Mouse (Mus musculus) liver, embryonic 15.5 days (tissue): ENCODE measurements around the gene Foxq1. TPM values are rescaled to one million over a fixed set of nuclear protein-coding genes. Genes with fewer than 3 reads are reported as not detected.
A peak's percentile ranks its signal among the peaks of the same experiment; 100 is the strongest.

Experiments
- ATAC-seq: fragments of 200-750 bp; cut with Nextera tagmentation; 2 replicates; pipeline ENCODE4 v1.8.0; 2017; ENCODE audit warnings: moderate number of reproducible peaks, mild to moderate bottlenecking, moderate library complexity; ENCODE audit not compliant: insufficient read depth
- H3K27ac ChIP-seq: fragments of 300-500 bp; sonication (generic); replicated peaks from 2 replicates; pipeline ENCODE4 v1.5.1; 2015; ENCODE audit warnings: mild to moderate bottlenecking, inconsistent platforms
- H3K27me3 ChIP-seq: fragments of 300-500 bp; sonication (generic); 2 replicates; pipeline ENCODE4 v1.6.1; 2015; ENCODE audit warnings: mild to moderate bottlenecking, inconsistent platforms
- H3K36me3 ChIP-seq: fragments of 300-500 bp; sonication (generic); replicated peaks from 2 replicates; pipeline ENCODE4 v1.6.1; 2015; ENCODE audit warnings: moderate library complexity, mild to moderate bottlenecking, inconsistent platforms
- H3K4me1 ChIP-seq: fragments of 300-500 bp; sonication (generic); replicated peaks from 2 replicates; pipeline ENCODE4 v1.6.1; 2015; ENCODE audit warnings: inconsistent platforms
- H3K4me2 ChIP-seq: fragments of 300-500 bp; sonication (generic); 2 replicates; pipeline ENCODE4 v1.6.1; 2015; ENCODE audit warnings: moderate library complexity, mild to moderate bottlenecking, inconsistent platforms
- H3K4me3 ChIP-seq: fragments of 300-500 bp; sonication (generic); replicated peaks from 2 replicates; pipeline ENCODE4 v1.5.1; 2015; ENCODE audit warnings: mild to moderate bottlenecking, inconsistent platforms
- H3K9ac ChIP-seq: fragments of 300-500 bp; sonication (generic); 2 replicates; pipeline ENCODE4 v1.6.1; 2015; ENCODE audit warnings: moderate library complexity, mild to moderate bottlenecking, inconsistent platforms
- H3K9me3 ChIP-seq: fragments of 300-500 bp; sonication (generic); replicated peaks from 2 replicates; pipeline ENCODE4 v1.6.1; 2016; ENCODE audit warnings: inconsistent platforms
- WGBS: fragments of 180-500 bp; shearing (Covaris S2); methylation state at CpG from one replicate; pipeline ENCODE4 v1.1.7; 2015; ENCODE audit warnings: mixed read lengths; ENCODE audit not compliant: insufficient replicate concordance; 5-methylcytosine and 5-hydroxymethylcytosine counted together
- polyA plus RNA-seq: library from polyadenylated mRNA; unstranded; fragments of >200 nt; fragmentation: Nextera tagmentation; extraction: Ambion mirVana; gene quantifications from 2 replicates; pipeline ENCODE4 v1.2.1, GENCODE M21; 2015

Gene Foxq1
- polyA plus RNA-seq, 1 experiment from 2014 or later, result 1.0 TPM

DNA sequence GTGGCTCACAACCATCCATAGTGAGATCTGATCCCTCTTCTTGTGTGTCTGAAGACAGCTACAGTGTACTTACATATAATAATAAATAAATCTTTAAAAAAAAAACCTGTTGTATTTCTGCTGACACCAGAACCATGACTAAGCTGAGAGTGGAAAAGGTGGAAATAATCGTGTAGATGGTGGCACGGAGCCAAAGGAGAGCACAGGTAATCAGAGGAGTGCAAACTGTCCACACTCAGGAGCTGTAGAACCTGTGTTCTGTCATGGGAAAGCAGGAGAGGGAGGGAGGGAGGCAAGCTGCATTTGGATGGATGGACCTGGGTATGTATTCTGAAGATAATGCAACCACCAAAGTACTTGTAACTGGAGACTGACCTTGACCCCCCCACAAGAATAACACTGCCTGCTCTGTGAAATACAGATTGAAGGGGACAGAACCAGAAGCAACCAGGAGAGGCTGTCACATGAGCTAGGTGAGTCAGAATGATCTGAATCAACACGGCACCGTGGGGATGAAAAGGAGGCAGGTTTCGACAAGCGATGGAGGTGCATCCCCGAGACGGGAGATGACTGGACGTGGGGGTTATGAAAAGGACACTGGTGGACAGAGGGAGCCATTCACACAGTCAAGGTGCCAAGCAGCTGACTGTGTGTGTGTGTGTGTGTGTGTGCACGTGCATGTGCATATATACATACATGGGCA, 17.0 kb downstream of the Foxq1 start:
- Histone ChIP-seq H3K36me3 (no peaks in the 10 kb centered on the region), H3K4me3 (no peak overlapping the region), H3K9me3 (no peaks in the 10 kb centered on the region), H3K4me2 (no peak overlapping the region), H3K9ac (no peak overlapping the region), H3K27me3 (no peaks in the 10 kb centered on the region; the same call in 1 of the 2 replicates), H3K27ac (no peak overlapping the region), H3K4me1 (no peaks in the 10 kb centered on the region)
- no peak for ATAC-seq
- 75% methylated on average over 10 of the region's 10 CpGs for WGBS

DNA sequence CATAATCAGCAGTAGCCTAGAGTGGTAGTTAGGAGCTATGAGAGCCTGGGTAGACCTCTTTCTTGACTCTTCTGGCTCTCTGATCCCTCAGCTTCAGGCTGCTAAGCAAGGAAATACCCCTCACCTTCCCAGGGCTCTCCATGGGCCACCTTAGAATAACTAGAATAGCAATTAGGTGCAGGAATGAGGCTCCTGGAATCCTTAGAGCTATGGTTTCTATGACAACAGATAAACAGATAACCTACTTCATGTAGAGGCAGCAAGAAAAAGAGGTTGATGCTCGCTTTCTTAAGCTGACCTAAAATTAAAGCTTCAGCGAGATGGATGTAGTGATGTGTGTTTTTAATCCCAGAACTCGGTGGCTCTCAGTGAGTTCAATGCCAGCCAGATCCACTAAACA, 18.7 kb downstream of the Foxq1 start:
- H3K27me3 ChIP-seq, result no peaks in the 10 kb centered on the region; the same call in 1 of the 2 replicates
- no peak overlapping the region for H3K27ac ChIP-seq
- no peaks in the 10 kb centered on the region for H3K4me1 ChIP-seq
- WGBS, result 45% methylated on average over 3 of the region's 3 CpGs
- H3K9ac ChIP-seq, result no peak overlapping the region
- ATAC-seq, result no peak
- no peaks in the 10 kb centered on the region for H3K36me3 ChIP-seq
- H3K4me2 ChIP-seq, result no peak overlapping the region
- H3K9me3 ChIP-seq, result no peaks in the 10 kb centered on the region
- H3K4me3 ChIP-seq, result no peak overlapping the region

DNA sequence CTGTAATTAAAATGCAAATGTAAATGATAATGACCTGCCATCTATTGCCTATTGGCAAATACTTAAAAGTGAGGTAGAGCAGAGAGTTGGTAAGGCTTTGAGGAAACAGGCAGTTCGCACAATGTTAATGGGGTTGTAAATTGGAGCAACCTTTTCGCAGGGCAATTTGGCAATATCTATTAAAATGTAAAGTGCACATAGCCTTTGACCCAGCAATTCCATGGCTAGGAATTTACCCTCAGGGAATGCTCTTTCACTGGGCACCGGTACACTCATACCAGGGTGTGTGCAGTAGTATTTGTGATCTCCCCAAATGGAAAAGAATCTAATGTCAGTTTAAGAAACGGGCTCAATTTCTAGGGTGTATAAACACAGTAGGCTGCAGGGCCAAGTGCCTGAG, 20.8 kb downstream of the Foxq1 start:
- no peak overlapping the region for H3K4me3 ChIP-seq
- H3K9me3 ChIP-seq, result no peaks in the 10 kb centered on the region
- no peaks in the 10 kb centered on the region for H3K36me3 ChIP-seq
- no peak overlapping the region for H3K27ac ChIP-seq
- H3K4me2 ChIP-seq, result no peak overlapping the region
- H3K27me3 ChIP-seq, result no peaks in the 10 kb centered on the region; the same call in 1 of the 2 replicates
- WGBS, result 57% methylated on average over 4 of the region's 4 CpGs
- H3K4me1 ChIP-seq, result no peaks in the 10 kb centered on the region
- no peak overlapping the region for H3K9ac ChIP-seq
- ATAC-seq, result no peak

DNA sequence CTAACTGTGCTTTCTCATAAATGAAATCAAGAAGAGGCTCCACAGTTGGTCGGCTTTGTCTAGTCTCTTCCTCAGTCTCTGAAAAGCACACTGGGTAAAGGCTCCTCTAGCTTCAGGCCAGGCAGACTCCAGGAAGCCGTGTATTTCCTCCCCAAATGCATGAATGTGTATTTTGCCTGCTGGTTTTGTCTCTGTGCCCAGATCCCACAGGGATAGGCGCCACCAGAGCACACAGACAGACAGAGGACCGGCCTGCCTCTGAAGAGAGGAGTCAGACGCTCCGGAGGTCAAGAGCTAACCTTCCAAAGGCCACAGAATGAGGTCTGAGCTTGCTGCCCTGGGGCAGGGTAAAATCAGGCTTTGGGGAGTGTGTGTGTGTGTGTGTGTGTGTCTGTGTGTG, 21.6 kb downstream of the Foxq1 start:
- Histone ChIP-seq H3K27me3 (no peaks in the 10 kb centered on the region; the same call in 1 of the 2 replicates), H3K9ac (no peak overlapping the region), H3K27ac (no peak overlapping the region), H3K4me1 (no peaks in the 10 kb centered on the region), H3K9me3 (no peaks in the 10 kb centered on the region), H3K36me3 (no peaks in the 10 kb centered on the region), H3K4me2 (no peak overlapping the region), H3K4me3 (no peak overlapping the region)
- ATAC-seq, result no peak
- 32% methylated on average over 6 of the region's 6 CpGs for WGBS

DNA sequence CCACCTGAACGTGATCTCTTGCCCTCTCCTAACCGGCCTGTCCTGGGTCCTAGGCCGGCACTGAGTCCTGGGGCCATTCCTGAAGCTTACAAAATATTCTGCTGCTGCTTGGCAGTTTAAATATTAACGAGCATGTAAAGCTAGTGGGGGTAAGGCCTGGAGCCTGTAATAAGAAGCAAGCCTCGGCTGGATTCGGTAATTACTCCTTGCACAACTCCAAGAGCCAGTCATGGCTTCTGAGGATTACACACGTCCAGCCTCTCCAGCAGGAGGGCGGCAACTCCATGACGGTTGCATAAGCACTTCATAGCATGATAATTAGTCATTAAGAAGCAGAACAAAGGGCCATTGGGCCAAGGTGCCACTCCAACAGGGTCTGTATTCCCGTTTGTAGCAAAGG, 22.5 kb downstream of the Foxq1 start:
- WGBS, result 45% methylated on average over 10 of the region's 10 CpGs
- no peak overlapping the region for H3K9ac ChIP-seq
- H3K36me3 ChIP-seq, result no peaks in the 10 kb centered on the region
- 0 out of 2 replicates have a peak overlapping the region, but pooled peaks have one; percentile 9 for H3K27ac ChIP-seq
- H3K4me1 ChIP-seq, result no peaks in the 10 kb centered on the region
- H3K4me3 ChIP-seq, result no peak overlapping the region
- ATAC-seq, result peak; percentile 70
- no peak overlapping the region for H3K4me2 ChIP-seq
- H3K9me3 ChIP-seq, result no peaks in the 10 kb centered on the region
- no peaks in the 10 kb centered on the region; the same call in 1 of the 2 replicates for H3K27me3 ChIP-seq

DNA sequence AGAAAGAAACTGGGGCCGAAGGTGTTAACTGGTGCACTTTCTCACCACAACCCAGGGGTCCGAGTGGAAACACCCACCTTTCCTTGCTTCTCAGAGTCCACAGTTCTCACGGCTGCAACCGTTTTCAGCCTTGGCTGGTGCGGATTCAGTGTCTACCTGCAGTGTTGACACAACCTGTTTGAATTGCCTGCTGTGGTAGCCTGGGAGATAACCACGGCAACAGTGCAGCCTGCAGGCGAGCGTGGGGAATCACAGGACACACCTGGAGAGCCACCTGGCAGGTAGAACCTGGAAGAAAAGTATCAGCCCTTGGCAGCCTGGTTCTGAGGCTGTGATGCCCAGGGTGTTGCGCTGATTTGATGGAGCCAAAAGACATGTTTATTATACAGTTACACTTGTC, 23.9 kb downstream of the Foxq1 start:
- no peaks in the 10 kb centered on the region for H3K36me3 ChIP-seq
- 38% methylated on average over 9 of the region's 9 CpGs for WGBS
- H3K9me3 ChIP-seq, result no peaks in the 10 kb centered on the region
- no peak overlapping the region for H3K27ac ChIP-seq
- no peaks in the 10 kb centered on the region for H3K4me1 ChIP-seq
- H3K4me2 ChIP-seq, result peak overlapping the region; percentile 25; the same call in 1 of the 2 replicates
- H3K9ac ChIP-seq, result no peak overlapping the region
- no peaks in the 10 kb centered on the region; the same call in 1 of the 2 replicates for H3K27me3 ChIP-seq
- no peak overlapping the region for H3K4me3 ChIP-seq
- ATAC-seq, result no peak

DNA sequence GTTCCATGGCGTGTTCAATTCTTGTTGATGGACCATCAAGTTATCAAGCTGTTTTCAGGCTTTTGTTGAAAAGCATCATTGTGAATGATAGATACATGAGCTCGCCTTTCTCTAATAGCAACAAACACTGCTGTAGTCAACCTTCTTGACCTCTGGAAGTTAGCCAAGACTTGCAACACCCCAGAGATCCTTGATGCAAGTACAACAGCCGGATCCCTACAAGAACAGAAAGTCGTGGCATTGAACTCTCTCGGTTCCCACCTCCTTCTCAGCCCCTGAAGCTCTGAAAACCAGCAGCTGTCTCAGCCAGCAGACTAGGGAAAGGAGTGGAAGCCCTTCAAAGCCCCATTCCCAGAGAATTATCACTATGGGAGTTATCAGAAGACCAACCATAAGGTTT, 31.4 kb downstream of the Foxq1 start:
- Histone ChIP-seq H3K9ac (no peak overlapping the region), H3K27ac (no peak overlapping the region), H3K4me1 (no peaks in the 10 kb centered on the region), H3K4me2 (no peak overlapping the region), H3K36me3 (no peaks in the 10 kb centered on the region), H3K4me3 (no peak overlapping the region), H3K9me3 (no peaks in the 10 kb centered on the region), H3K27me3 (no peaks in the 10 kb centered on the region)
- no peak for ATAC-seq
- 56% methylated on average over 5 of the region's 5 CpGs for WGBS

DNA sequence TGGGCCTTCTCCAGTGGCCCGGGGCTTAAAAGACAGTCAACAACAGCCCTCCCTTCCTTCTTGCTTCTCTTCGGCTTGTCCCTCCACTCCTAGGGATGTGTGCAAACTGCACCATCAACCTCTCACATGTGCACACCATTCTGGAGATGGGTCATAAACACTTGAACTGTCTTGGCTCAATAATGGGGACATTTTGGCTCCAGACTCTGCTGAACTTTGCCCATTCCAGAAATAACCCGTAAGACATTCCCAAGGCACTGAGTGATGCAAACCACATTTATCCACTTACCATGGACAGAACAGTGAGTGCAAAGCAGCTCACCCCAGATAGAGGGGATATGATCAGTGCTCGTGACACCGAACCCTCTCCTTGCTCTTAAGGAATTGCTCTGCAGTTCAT, 43.6 kb downstream of the Foxq1 start:
- no peak overlapping the region for H3K9ac ChIP-seq
- 64% methylated on average over 5 of the region's 5 CpGs for WGBS
- ATAC-seq, result no peak

DNA sequence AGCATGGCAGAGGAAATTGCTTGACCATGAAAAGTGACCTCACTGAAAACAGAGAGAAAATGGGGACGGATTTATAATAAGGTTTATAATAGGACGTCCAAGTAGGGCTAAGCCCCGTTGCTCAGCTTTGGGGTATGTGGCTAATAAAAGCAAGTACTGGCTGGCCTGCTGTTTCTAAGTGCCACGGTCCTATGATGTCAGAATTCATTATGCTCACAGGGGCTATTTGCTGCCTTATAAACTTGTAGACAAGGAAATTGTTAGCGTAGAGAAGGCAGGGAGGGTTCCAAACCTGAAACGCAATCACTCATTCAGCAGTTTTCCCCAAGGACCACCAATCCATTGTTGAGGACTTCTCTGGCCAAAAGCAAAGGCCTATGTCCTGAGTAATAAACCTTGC, 48.0 kb downstream of the Foxq1 start:
- Histone ChIP-seq H3K4me2 (no peak overlapping the region), H3K27me3 (no peaks in the 10 kb centered on the region), H3K9me3 (no peaks in the 10 kb centered on the region), H3K9ac (no peak overlapping the region), H3K4me3 (no peak overlapping the region), H3K36me3 (no peaks in the 10 kb centered on the region), H3K27ac (no peak overlapping the region), H3K4me1 (no peaks in the 10 kb centered on the region)
- no peak for ATAC-seq
- WGBS, result 68% methylated on average over 6 of the region's 6 CpGs

More for the DNA sequence above, 43.6 kb downstream of the Foxq1 start:
- Histone ChIP-seq H3K27me3 (no peaks in the 10 kb centered on the region), H3K9me3 (no peaks in the 10 kb centered on the region), H3K27ac (no peak overlapping the region), H3K4me2 (no peak overlapping the region), H3K4me1 (no peaks in the 10 kb centered on the region), H3K36me3 (no peaks in the 10 kb centered on the region), H3K4me3 (no peak overlapping the region)

Other genes with a start within 250 kb of the Foxq1 start
- not detected in 2 replicates for gene A530084C06Rik, start 3.2 kb downstream of the Foxq1 start, polyA plus RNA-seq
- 0.05 and 0.08 TPM in 2 replicates for gene Foxf2, start 69.7 kb downstream of the Foxq1 start, polyA plus RNA-seq